Mouse (Mus musculus) kidney, adult 18-20 months (tissue): ENCODE data around the gene Olfr1342.

Source experiments
- DNase-seq: peaks from one replicate; pipeline ENCODE4 v3.0.0; 2021

Olfr1342 gene

GRCm38 (mm10) chr4:118692412-118692973 is at the start of gene Olfr1342:
Olfr1342 (minus strand) TSS chr4:118692756.
- DNase-seq = no peak

- no peak for DNase-seq
Measured at GRCm38 (mm10) chr4:118741881-118742280, 49.3 kb upstream of the Olfr1342 start.

GRCm38 (mm10) chr4:118740988-118741698 is 48.6 kb upstream of the Olfr1342 start:
- DNase-seq = no peak

- DNase-seq = no peak
Measured at GRCm38 (mm10) chr4:118739574-118739973, 47.0 kb upstream of the Olfr1342 start.

- no peak for DNase-seq
Measured at GRCm38 (mm10) chr4:118731875-118732274, 39.3 kb upstream of the Olfr1342 start, which contains the start of gene Olfr1339. Olfr1339 (plus strand) TSS chr4:118732175.

GRCm38 (mm10) chr4:118721742-118722483 is 29.4 kb upstream of the Olfr1342 start:
- peak; percentile 7 for DNase-seq

- DNase-seq = no peak
Measured at GRCm38 (mm10) chr4:118719838-118720237, 27.3 kb upstream of the Olfr1342 start, which contains the start of gene Olfr1340. Olfr1340 (plus strand) TSS chr4:118720138.

GRCm38 (mm10) chr4:118711656-118712055 is 19.1 kb upstream of the Olfr1342 start:
- no peak for DNase-seq

GRCm38 (mm10) chr4:118708086-118708485 is 15.5 kb upstream of the Olfr1342 start:
- no peak for DNase-seq

- DNase-seq = no peak
Measured at GRCm38 (mm10) chr4:118703223-118703622, 10.7 kb upstream of the Olfr1342 start, which contains the start of gene Olfr1341. Olfr1341 (plus strand) TSS chr4:118703523.

GRCm38 (mm10) chr4:118693812-118694211 is 1.3 kb upstream of the Olfr1342 start:
- no peak for DNase-seq

- DNase-seq = no peak
Measured at GRCm38 (mm10) chr4:118687086-118687485, 5.5 kb downstream of the Olfr1342 start.

GRCm38 (mm10) chr4:118658652-118659051 is 33.9 kb downstream of the Olfr1342 start, which contains the start of gene Olfr62:
Olfr62 (plus strand) TSS chr4:118658952.
- no peak for DNase-seq

GRCm38 (mm10) chr4:118645234-118645633 is 47.3 kb downstream of the Olfr1342 start:
- DNase-seq = peak; percentile 56

- no peak for DNase-seq
Measured at GRCm38 (mm10) chr4:118642346-118643190, 50.0 kb downstream of the Olfr1342 start.
